Mouse (Mus musculus): ENCODE measurements around the gene Gabrr1. TPM values are rescaled to one million over a fixed set of nuclear protein-coding genes. Genes with fewer than 3 reads are reported as not detected.

Gabrr1 gene
- not detected for polyA plus RNA-seq (2012; fragmentation: generic; extraction: Trizol)

GRCm38 (mm10) chr4:33132221-33132620 lies at the start of gene Gabrr1:
TSS of gene Gabrr1 (plus strand) at chr4:33132521.
- Histone ChIP-seq H3K79me2 (ENCODE audit: control insufficient read depth, insufficient read depth) (no peaks in the 10 kb centered on the region), H3K27me3 (ENCODE audit: control insufficient read depth, insufficient read depth, insufficient read length) (peaks cover 10% of the 10 kb centered on the region), H3K36me3 (ENCODE audit: control insufficient read depth, insufficient read depth) (no peaks in the 10 kb centered on the region), H3K4me3 (no peak within 1 kb of the TSS), H3ac (ENCODE audit: control insufficient read depth, insufficient read length) (no peak within 1 kb of the TSS), H3K4me2 (ENCODE audit: low read depth) (no peak within 1 kb of the TSS)
- no peak for TF ChIP-seq MAX (IDR thresholded peaks at IDR 0.05; ENCODE audit: low read depth)
- TF ChIP-seq REST (IDR thresholded peaks at IDR 0.05; ENCODE audit: insufficient read depth, insufficient read length), result no peak
- TF ChIP-seq TCF12 (IDR thresholded peaks at IDR 0.05; ENCODE audit: insufficient read depth, poor library complexity, severe bottlenecking), result no peak
- no peak for TF ChIP-seq TCF3 (IDR thresholded peaks at IDR 0.05; ENCODE audit: insufficient read length, low read depth)
- no peak for TF ChIP-seq SRF (IDR thresholded peaks at IDR 0.05; ENCODE audit: control insufficient read depth, insufficient read length, low read depth)
- no peak for TF ChIP-seq POLR2A (IDR thresholded peaks at IDR 0.05; ENCODE audit: insufficient read length, low read depth)
- TF ChIP-seq CEBPB (IDR thresholded peaks at IDR 0.05; ENCODE audit: insufficient read depth, poor library complexity, severe bottlenecking), result no peak
- TF ChIP-seq POLR2AphosphoS2 (IDR thresholded peaks at IDR 0.05; ENCODE audit: insufficient read length, low read depth), result no peak
- no peak for TF ChIP-seq E2F4 (IDR thresholded peaks at IDR 0.05; ENCODE audit: insufficient read depth)
- TF ChIP-seq MYOD1 (IDR thresholded peaks at IDR 0.05; ENCODE audit: control insufficient read depth in 1 of 3, insufficient read length in 2 of 3, low read depth in 2 of 3), result no peak
- no peak for TF ChIP-seq USF1 (IDR thresholded peaks at IDR 0.05; ENCODE audit: low read depth)
- TF ChIP-seq MYOG (IDR thresholded peaks at IDR 0.05; ENCODE audit: control insufficient read depth in 1 of 3, insufficient read depth in 1 of 3, insufficient read length in 2 of 3, low read depth in 2 of 3), result no peak

- Histone ChIP-seq H3K27me3 (ENCODE audit: control insufficient read depth, insufficient read depth, insufficient read length) (no peaks in the 10 kb centered on the region), H3K4me2 (ENCODE audit: low read depth) (no peak overlapping the region), H3K79me2 (ENCODE audit: control insufficient read depth, insufficient read depth) (no peaks in the 10 kb centered on the region), H3K4me3 (no peak overlapping the region), H3K36me3 (ENCODE audit: control insufficient read depth, insufficient read depth) (no peaks in the 10 kb centered on the region), H3ac (ENCODE audit: control insufficient read depth, insufficient read length) (no peak overlapping the region)
- TF ChIP-seq MAX (IDR thresholded peaks at IDR 0.05; ENCODE audit: low read depth) (no peak), POLR2AphosphoS2 (IDR thresholded peaks at IDR 0.05; ENCODE audit: insufficient read length, low read depth) (no peak), TCF3 (IDR thresholded peaks at IDR 0.05; ENCODE audit: insufficient read length, low read depth) (no peak), USF1 (IDR thresholded peaks at IDR 0.05; ENCODE audit: low read depth) (no peak), CEBPB (IDR thresholded peaks at IDR 0.05; ENCODE audit: insufficient read depth, poor library complexity, severe bottlenecking) (no peak), REST (IDR thresholded peaks at IDR 0.05; ENCODE audit: insufficient read depth, insufficient read length) (no peak), TCF12 (IDR thresholded peaks at IDR 0.05; ENCODE audit: insufficient read depth, poor library complexity, severe bottlenecking) (no peak), E2F4 (IDR thresholded peaks at IDR 0.05; ENCODE audit: insufficient read depth) (no peak), MYOG (IDR thresholded peaks at IDR 0.05; ENCODE audit: control insufficient read depth in 1 of 3, insufficient read depth in 1 of 3, insufficient read length in 2 of 3, low read depth in 2 of 3) (no peak), MYOD1 (IDR thresholded peaks at IDR 0.05; ENCODE audit: control insufficient read depth in 1 of 3, insufficient read length in 2 of 3, low read depth in 2 of 3) (no peak), POLR2A (IDR thresholded peaks at IDR 0.05; ENCODE audit: insufficient read length, low read depth) (no peak), SRF (IDR thresholded peaks at IDR 0.05; ENCODE audit: control insufficient read depth, insufficient read length, low read depth) (no peak)
These were observed 33.1 kb upstream of the Gabrr1 start for GRCm38 (mm10) chr4:33099118-33099694.

DNA sequence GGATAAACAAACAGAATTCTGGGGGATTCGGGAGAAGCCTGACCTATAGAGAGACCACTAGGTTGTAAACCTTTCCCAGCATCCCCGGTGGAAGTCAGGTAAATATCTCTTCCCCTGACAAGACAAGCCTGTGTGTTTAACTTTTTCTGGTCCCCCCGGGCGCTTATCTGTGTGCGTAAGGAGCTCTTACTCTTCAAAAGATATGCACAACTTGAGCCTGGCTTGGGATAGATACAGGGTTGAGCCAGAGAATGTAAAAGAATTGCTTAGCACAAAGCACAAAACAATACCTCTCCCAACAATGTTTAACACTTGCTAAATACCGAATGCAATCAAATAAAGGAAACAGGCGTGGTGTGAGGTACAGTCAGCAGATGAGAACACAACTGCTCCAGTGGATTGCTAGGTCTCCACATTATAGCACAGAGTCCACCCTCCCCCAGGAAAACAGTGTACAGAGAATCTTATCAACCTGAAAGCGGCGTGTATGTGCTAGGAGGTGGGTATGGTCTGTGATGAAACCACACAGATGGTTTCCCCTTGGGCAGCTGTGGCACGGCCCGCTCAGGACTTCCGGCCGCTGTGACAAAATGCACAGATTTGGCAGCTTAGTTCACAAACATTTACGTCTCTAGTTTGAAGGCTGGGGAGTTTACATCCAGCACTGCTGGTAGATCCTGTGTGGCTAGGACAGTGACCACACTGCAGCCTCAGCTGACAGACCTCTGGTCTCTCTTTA lies 22.4 kb upstream of the Gabrr1 start:
- Histone ChIP-seq H3ac (ENCODE audit: control insufficient read depth, insufficient read length) (no peak overlapping the region), H3K79me2 (ENCODE audit: control insufficient read depth, insufficient read depth) (no peaks in the 10 kb centered on the region), H3K4me2 (ENCODE audit: low read depth) (no peak overlapping the region), H3K27me3 (ENCODE audit: control insufficient read depth, insufficient read depth, insufficient read length) (peaks cover 4% of the 10 kb centered on the region), H3K4me3 (no peak overlapping the region), H3K36me3 (ENCODE audit: control insufficient read depth, insufficient read depth) (no peaks in the 10 kb centered on the region)
- no peak for TF ChIP-seq REST (IDR thresholded peaks at IDR 0.05; ENCODE audit: insufficient read depth, insufficient read length)
- no peak for TF ChIP-seq TCF12 (IDR thresholded peaks at IDR 0.05; ENCODE audit: insufficient read depth, poor library complexity, severe bottlenecking)
- no peak for TF ChIP-seq POLR2A (IDR thresholded peaks at IDR 0.05; ENCODE audit: insufficient read length, low read depth)
- TF ChIP-seq MYOD1 (IDR thresholded peaks at IDR 0.05; ENCODE audit: control insufficient read depth in 1 of 3, insufficient read length in 2 of 3, low read depth in 2 of 3), result no peak
- no peak for TF ChIP-seq SRF (IDR thresholded peaks at IDR 0.05; ENCODE audit: control insufficient read depth, insufficient read length, low read depth)
- TF ChIP-seq POLR2AphosphoS2 (IDR thresholded peaks at IDR 0.05; ENCODE audit: insufficient read length, low read depth), result no peak
- TF ChIP-seq MAX (IDR thresholded peaks at IDR 0.05; ENCODE audit: low read depth), result no peak
- no peak for TF ChIP-seq CEBPB (IDR thresholded peaks at IDR 0.05; ENCODE audit: insufficient read depth, poor library complexity, severe bottlenecking)
- TF ChIP-seq MYOG (IDR thresholded peaks at IDR 0.05; ENCODE audit: control insufficient read depth in 1 of 3, insufficient read depth in 1 of 3, insufficient read length in 2 of 3, low read depth in 2 of 3), result no peak
- no peak for TF ChIP-seq E2F4 (IDR thresholded peaks at IDR 0.05; ENCODE audit: insufficient read depth)
- no peak for TF ChIP-seq TCF3 (IDR thresholded peaks at IDR 0.05; ENCODE audit: insufficient read length, low read depth)
- TF ChIP-seq USF1 (IDR thresholded peaks at IDR 0.05; ENCODE audit: low read depth), result no peak

- peaks cover 4% of the 10 kb centered on the region for H3K27me3 ChIP-seq (ENCODE audit: control insufficient read depth, insufficient read depth, insufficient read length)
- no peaks in the 10 kb centered on the region for H3K36me3 ChIP-seq (ENCODE audit: control insufficient read depth, insufficient read depth)
- no peaks in the 10 kb centered on the region for H3K79me2 ChIP-seq (ENCODE audit: control insufficient read depth, insufficient read depth)
- no peak for TF ChIP-seq MYOG (IDR thresholded peaks at IDR 0.05; ENCODE audit: control insufficient read depth in 1 of 3, insufficient read depth in 1 of 3, insufficient read length in 2 of 3, low read depth in 2 of 3)
- no peak for TF ChIP-seq TCF3 (IDR thresholded peaks at IDR 0.05; ENCODE audit: insufficient read length, low read depth)
- no peak for TF ChIP-seq SRF (IDR thresholded peaks at IDR 0.05; ENCODE audit: control insufficient read depth, insufficient read length, low read depth)
- no peak for TF ChIP-seq CEBPB (IDR thresholded peaks at IDR 0.05; ENCODE audit: insufficient read depth, poor library complexity, severe bottlenecking)
- no peak for TF ChIP-seq POLR2AphosphoS2 (IDR thresholded peaks at IDR 0.05; ENCODE audit: insufficient read length, low read depth)
- TF ChIP-seq TCF12 (IDR thresholded peaks at IDR 0.05; ENCODE audit: insufficient read depth, poor library complexity, severe bottlenecking), result no peak
- TF ChIP-seq E2F4 (IDR thresholded peaks at IDR 0.05; ENCODE audit: insufficient read depth), result no peak
- TF ChIP-seq MAX (IDR thresholded peaks at IDR 0.05; ENCODE audit: low read depth), result no peak
- no peak for TF ChIP-seq POLR2A (IDR thresholded peaks at IDR 0.05; ENCODE audit: insufficient read length, low read depth)
- no peak for TF ChIP-seq MYOD1 (IDR thresholded peaks at IDR 0.05; ENCODE audit: control insufficient read depth in 1 of 3, insufficient read length in 2 of 3, low read depth in 2 of 3)
- no peak for TF ChIP-seq REST (IDR thresholded peaks at IDR 0.05; ENCODE audit: insufficient read depth, insufficient read length)
- TF ChIP-seq USF1 (IDR thresholded peaks at IDR 0.05; ENCODE audit: low read depth), result no peak
- no peak overlapping the region for H3ac ChIP-seq (ENCODE audit: control insufficient read depth, insufficient read length)
- H3K4me2 ChIP-seq (ENCODE audit: low read depth), result no peak overlapping the region
- no peak overlapping the region for H3K4me3 ChIP-seq
These were observed 21.5 kb upstream of the Gabrr1 start for GRCm38 (mm10) chr4:33110845-33111244.

Data from myocyte (in vitro differentiated cells).